Mouse (Mus musculus) left cerebral cortex, adult 8-10 months (tissue): ENCODE results near the gene Cyp11a1. TPM values are rescaled to one million over a fixed set of nuclear protein-coding genes. Genes with fewer than 3 reads are reported as not detected.

Experiments
- DNase-seq, 2 experiments: peaks; one replicate each; pipeline ENCODE4 v3.0.0; 2022; ENCODE audit warnings: low spot score in 2 of 2
- total RNA-seq, 4 experiments: library from RNA; stranded (reverse); gene quantifications; 2 replicates each; pipeline ENCODE4 v1.2.4; 2022

Gene Cyp11a1
- total RNA-seq, 4 experiments from 2014 or later, result 1.6 to 5.0 (median 2.9) TPM

DNA sequence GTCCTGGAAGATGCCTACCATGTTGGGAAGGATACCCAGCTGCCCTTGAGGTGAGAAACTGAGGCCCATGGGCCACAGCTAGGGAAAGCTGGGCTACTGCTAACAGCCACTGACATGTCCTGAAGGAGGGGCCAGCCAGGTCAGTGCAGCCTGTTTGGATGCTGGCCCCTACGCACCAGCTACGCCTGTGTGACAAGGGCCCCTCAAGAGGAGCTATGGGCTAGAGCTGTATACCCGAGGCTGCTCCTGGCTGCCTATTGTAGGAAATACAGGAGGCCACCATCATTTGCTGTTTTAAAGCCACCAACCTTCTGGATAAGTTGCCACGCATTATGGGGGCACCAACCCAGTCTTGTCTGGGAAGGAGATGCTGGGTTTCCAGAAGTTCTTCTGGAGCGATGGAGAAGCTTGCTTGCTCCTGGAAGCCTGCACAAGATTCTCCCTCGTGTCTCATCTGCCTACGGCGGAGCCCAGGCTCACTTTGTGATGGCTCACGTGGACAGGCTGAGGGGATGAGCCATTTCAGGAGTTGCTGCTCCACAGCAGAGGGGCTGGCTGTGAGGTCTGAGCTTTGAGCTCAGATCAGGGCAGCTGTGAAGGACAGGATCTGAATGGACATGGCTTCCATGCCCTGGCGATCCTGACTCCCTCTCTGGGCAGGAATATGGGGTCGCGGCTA is 2.3 kb downstream of the Cyp11a1 start:
- no peak for DNase-seq

DNA sequence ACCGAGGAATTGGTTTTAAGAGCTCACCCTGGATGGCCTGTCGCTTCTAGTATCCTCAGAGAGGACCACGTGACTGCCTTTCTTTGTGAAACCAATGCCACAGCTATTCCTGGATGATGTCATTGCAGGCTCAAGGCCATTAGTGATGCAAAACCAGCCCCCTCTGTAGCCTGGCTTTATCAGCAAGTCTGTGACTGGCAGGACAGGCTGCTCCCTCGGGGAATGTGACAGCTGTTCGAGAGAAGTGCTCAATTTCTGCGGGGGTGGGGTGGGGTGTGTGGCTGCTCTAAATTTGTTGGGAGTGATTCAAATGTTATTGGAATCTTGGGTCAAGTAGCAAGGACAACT is 2.8 kb downstream of the Cyp11a1 start:
- no peak for DNase-seq

DNA sequence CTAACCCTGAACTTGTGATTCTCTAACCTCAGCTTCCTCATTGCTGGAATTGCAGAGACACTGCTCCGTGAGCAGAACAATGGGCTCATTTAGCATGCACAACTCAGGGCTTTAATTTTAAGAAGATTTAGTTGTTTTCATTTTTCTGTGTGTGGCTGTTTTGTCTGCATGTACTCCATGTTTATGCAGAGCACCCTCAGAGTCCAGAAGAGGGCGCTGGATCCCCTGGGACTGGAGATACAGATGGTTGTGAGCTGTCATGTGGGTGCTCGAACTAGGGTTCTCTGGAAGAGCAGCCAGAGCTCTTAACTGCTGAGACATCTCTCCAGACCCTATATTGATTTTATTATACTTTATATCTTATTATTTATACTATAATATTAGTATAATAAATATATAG is 3.4 kb downstream of the Cyp11a1 start:
- DNase-seq, result no peak

DNA sequence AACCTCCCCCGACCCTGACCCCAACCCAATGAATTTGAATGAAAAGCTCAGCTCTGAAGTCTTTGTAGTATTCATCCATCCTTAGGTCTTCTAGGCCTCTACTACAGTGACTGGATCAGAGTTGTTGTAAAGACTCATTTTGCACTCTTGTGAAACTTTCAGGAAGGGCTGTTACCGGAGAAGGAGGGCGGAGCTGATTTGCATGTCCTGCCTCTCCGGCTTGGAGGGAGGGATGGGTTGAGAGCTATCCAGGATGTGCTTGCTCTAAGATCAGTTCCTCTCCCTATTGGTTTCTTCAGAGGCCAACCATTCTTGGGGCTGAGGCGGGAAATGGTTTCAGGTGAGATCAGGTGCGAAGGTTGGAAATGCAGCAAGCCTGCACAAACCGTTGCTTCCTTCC is 4.8 kb downstream of the Cyp11a1 start:
- no peak for DNase-seq

DNA sequence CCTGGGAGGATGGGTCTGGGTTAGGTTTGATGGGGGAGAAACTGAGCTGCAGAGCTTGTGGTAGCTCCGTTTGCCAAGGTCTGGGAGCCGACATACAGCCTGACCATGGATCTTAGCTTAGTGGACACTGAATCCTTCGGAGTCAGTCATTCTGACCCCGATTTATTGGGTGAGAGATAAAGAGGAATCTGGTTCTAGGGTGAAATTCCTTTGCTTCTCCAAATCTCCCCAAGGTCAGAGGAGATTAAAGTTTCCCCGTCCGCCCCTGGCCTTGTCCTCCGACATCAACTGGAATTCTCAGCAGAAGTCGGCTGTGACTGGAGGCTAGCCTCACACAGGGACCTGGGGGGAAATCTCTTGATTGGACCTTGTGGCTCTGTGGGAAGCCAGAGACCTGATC is 5.3 kb downstream of the Cyp11a1 start:
- no peak for DNase-seq

DNA sequence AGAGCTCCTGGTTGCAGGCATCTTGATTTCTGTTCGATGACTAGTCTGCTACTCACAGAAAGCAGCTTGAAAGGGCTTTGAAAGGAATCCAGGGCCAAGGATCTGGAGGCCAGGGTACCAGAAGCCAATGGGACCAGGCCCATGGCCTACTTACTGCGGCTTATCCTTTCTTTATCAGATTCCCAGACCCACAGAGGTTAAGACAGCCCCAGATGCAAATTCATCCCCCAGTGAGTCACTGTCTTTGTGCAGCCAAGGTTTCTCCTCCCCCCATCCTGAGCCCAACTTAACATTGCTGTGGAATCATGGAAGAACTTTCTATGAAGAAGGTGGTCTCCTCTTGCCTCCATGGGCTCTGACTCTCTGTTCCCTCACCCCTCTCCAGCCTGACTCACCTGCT is 6.3 kb downstream of the Cyp11a1 start:
- DNase-seq, result no peak

DNA sequence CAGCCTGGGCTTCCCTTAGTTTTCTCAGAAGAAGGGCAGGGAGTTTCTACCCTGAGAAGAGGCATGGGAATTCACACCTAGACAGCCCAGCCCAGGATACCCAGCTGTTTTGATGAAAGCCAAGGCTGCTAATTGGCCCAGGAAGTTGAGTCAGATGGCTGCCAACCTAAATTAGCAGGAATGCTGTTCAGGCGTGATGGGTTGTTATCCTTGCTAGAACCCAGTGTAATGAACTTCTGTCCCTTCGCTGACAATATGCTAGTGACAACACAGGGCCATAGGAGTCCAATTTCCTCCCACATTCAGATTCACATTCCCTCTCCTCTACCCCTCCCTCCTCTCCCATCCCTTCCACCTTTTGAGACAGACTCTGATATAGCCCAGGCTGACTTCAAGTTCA is 6.7 kb downstream of the Cyp11a1 start:
- DNase-seq, result no peak

DNA sequence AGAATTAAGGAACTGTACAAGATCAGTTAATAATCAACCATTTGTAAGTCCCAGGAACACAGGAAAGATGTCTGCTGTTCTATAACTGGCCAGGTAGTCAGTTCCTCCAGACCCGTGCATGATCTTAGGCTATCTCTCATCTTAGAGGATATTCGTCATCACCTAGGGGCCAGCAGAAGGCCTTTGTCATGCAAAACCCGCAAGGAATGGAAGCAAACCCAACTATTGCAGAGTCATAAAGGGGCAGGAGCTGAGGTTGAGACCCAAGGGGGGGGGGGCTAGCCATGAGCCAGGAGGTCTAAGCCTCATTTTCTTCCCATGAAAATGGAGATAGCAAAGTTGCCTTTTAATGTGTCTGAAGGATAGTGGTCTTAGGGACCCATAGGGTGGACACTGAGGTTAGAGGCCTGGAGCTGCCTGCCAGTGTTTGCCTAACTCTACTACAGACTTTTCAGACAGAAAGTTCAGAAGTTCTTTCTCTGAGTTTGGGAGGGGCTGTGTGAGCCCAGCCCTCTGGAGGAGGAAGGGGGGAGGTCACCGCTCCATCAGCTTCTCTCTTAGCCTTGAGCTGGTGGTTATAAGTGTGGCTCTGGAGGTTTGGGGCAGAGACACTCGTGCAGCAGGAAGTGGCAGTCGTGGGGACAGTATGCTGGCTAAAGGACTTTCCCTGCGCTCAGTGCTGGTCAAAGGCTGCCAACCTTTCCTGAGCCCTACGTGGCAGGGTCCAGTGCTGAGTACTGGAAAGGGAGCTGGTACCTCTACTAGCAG is 8.4 kb downstream of the Cyp11a1 start:
- no peak for DNase-seq

DNA sequence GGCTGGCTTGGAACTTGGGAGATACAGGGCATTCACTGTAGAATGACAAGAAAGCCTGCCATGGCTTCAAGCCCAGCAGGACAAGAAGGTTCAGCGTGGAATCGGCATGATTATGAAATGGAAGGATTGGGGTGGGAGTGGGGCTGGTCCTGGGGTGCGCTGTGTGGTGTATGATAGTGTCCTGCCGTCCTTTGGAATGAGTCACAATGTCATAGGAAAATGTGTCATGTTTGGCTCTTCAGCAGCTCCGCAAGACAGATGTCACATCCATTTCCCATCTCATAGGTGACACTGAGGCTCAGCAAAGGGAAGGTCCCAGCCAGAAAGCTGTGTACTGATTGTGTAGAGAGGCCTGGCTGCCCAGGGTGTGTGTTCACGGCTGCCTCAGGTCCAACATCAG is 9.6 kb downstream of the Cyp11a1 start:
- no peak for DNase-seq

DNA sequence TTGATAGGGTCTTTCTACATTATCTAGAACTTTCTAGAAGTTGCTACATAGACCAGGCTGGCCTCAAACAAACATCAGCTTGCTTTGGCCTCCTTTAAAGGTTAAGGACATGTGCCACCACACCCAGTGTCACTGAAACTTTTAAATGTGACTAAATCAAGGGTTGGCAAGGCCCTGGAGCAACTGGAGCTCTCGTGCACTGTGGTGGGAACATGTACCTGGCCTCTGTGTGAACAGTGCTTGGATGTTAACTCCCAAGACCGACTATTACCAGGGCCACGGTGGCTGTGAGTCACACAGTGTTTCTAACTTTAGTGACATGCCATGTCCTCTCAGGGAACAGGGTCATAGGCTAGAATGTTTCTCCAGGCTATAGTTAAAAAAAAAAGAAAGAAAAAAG is 10.8 kb downstream of the Cyp11a1 start:
- no peak for DNase-seq

DNA sequence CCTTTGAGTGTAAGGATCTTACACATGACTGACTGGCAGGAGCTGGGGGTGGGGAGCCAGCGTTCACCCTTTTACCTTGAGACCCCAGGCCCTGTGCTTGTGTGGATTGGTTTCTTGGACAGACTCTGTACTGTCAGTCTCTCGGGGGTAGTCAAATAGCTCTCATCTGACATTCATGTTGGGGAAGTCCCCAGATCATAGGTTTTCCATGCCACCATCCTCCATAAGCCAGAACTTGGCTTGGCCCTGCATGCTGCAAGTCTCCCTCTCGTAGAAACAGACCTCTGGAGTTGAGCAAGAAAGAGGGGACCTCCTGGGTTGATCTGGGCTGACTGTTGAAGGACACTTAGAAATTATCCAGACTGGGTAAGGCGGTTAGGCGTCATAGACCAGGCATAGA is 12.2 kb downstream of the Cyp11a1 start:
- DNase-seq, result no peak

DNA sequence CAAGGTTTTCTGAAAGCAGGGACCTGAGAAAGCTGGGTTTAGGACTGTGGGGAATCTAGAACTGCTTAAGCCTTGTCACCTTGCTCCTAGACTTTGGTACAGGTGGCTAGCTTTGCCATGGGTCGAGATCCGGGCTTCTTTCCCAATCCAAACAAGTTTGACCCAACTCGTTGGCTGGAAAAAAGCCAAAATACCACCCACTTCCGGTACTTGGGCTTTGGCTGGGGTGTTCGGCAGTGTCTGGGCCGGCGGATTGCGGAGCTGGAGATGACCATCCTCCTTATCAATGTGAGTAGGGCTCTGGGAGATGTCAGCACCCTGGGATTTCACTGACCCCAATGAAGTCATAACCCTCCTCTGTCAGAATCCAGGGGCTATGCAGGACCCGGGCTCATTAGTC is 19.8 kb downstream of the Cyp11a1 start:
- no peak for DNase-seq

DNA sequence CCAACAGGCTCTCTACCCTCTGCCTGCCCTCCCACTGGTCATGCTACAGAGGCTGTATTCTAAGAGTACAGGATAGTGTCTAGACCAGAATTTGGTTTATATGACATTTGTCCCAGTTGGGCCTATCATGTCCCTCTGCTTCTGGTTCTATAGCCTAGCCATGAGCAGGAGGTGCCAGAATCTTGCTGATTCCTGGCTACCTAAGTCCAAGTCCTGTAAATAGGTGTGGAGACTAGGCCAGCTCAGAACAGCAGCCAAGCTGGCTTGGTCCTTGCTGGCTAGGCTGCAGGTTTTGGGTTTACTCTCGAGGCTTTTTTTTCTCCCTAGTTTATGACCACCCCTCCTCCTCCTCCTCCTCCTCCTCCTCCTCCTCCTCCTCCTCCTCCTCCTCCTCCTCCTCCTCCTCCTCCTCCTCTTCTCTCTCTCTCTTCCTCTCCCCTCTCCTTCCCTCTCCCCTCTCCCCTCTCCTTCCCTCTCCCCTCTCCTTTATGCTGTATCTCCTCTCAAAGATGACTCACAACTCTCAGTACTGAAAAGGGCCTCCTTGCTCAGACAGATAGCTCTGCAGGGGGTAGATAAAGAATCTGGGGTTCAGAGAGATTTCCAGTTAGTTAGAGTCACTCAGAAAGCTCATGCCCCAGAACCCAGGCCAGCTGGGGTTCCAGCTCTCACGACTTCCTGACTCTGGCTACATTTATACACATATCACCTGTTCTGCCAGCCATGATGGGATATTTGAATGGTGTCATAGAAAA is 21.4 kb downstream of the Cyp11a1 start:
- no peak for DNase-seq

DNA sequence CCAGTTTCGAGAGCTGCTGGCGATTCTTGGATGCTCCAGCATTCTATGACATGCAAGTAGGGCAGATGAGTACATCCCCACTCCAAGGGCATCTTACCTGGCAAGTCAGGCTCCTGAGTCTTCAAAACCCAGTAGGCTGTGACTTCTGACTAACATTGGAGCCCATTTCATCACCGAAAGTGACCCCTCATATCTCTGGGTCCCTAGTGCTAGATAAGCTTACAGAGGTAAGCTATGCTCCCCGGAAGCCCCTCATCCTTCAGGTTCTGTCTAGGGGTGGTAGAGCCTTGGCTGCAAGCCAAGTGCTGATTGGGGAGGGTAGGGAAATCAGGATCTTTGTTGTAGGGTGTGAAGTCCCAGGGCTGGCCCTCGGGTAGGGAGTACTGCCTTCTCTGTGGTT is 22.6 kb downstream of the Cyp11a1 start:
- DNase-seq, result no peak

DNA sequence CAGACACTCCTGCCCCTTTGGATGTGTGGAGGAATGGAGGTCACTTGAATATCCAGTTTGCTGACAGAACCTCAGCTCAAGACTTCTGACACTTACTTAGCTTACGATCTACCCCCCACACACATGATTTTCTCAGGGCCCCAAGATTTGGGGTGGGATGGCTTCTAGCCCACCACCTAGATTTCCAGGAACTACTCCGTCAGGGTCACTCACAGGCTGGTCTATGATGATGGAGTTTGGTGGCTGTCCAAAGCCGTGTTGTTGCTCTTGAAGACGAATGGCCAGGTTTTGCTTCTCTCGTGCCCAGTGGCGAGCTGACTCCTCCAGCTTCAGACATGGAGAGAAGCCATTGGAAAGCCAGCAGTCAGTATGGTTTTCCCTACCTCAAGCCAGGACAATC is 23.4 kb downstream of the Cyp11a1 start:
- no peak for DNase-seq

DNA sequence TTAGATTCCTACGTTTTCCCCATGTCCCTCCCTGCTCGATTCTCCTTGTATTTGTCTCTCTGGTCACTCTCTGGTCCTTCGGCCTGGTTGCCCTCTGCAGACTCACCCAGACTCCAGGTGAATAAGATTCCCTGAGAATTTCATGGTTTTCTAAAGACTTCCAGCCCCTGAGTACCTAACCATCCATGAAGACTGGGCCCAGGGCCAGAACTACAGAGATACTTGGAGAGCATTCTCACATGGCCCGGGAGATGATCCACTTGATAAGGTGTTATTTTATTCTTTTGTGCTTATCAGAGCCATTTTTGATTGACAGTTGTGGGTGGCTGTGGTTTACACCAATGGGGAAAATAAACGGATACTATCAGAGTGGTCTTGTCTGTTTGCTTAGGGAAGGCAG is 25.7 kb downstream of the Cyp11a1 start:
- DNase-seq, result no peak

DNA sequence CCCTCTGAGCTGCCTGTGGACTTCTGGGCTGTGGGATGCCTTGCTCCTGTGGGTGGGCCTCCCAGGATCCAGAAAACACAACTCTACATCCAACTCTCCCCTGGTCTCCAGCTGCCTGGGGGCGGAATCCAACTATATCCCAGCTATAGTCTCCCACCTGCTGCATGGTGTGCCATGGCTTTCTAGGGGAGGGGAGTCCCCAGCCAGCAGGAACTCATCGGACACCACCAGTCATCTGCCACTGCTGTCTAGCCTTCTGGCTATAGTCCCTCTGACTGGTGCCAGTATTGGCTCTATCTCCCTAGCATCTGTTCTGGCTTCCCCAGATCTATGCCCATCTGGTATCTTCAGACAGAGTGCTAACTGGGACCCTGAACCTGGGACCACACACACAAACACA is 29.3 kb downstream of the Cyp11a1 start:
- peak in 1 of 2 experiments; percentile 88 for DNase-seq

DNA sequence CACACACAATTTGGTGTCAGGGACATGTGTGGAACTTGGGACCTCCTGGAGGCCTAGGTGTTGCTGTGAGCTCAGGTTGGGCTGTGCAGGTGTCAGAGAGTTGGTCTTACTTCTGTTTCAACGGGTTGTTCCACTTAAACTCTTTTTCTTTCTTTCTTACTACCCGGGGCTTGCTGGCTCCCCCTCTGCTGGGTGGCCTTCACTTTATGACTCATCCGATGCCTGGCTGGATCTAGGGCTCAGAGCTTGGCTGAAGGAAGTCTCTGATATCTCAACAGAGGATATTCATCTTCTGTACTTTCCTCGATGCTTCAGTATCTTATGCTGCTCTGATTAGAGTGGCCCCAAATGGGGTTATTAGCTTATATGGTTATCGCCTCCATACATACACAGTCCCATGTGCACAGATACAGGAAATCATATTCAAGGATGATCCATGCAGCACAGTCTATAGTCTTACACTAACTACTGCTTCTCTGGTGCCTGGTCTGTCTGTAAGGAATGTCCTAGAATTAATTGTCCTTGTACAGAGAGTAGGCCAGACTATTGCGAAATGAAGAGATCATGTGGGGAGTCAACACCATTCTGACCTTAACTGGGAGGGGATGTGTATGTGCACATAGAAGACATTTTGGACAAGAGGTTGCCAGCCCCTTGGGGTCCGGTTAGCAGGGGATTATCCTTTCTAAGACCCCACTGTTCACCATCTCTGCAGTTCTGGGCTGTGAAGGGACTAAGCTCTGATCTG is 29.9 kb downstream of the Cyp11a1 start:
- no peak for DNase-seq

DNA sequence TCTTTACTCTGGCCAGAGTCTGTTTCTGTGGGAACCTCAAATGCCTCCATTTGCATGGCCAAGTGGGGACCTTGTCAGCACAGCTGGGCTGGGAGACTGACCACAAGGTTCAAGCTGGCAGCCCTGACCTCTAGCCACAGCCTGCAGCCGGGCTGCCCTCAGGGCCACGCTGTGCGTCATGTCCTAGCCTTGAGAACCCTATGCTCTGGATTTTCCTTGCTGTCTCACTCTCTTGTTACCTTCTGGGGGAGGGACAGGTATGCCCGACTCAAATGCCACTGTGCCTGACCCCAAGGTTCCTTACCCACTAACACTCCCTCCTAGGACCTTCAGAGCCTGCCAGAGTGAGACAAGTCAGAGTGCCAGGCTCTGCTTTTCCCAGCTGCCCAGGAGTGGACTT is 30.8 kb downstream of the Cyp11a1 start:
- DNase-seq, result no peak

DNA sequence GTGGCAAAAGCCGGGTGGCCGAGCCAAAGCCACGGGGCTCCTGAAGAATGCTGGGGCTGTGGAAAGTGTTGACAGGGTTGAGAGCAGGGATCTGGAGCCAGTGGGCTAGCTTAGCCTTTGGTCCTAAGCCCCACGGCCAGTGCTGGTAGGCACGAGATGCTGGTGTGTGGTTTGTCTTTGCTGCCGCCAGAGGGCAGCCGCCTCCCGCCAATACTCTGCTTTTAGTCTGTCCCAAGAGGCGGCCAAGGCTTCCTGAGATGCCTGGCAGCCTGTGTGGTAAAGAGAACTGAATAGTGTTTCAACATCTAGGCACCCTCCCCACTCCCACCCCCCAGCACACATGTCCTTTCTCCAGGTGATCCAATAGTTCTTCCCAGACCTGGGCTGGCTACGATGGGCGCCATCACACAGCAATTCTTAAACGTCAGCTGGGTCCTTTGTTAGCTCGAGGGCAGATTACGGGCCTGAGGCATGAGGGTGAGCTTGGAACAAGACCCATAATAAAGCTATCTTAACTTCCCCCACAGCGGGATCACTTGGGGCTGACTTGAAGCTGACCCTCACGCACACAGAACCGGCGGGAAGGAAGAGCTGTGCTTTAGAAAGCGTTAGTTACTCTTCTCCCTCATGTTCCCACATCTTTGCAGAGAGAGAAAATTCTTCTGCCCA is 32.4 kb downstream of the Cyp11a1 start:
- peak; percentile 58 to 66 for DNase-seq

DNA sequence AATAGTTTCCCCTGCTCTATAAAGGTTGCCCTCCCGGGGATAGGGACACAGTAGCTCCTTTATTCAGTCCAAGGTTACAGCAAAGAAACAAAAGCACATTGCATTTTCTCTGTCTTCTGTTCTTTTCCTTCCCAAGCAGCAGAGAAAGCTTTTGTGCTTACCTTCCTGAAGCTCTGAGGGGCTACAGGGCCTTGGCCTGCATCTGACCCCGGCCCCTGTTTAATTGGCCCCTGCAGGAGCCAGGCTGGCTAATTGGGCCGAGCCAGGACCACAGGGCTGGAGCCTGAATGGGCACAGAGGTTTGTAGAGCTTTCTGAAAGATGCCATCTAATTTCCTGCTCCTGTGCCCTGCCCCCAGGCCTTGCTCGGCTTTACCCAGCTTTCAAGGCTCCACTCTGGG is 34.8 kb downstream of the Cyp11a1 start:
- DNase-seq, result no peak
